Mouse (Mus musculus): Measurements from ENCODE around the gene Lamp5. TPM values are rescaled to one million over a fixed set of nuclear protein-coding genes. Genes with fewer than 3 reads are reported as not detected.
A peak's percentile ranks its signal among the peaks of the same experiment; 100 is the strongest.

Gene Lamp5
- total RNA-seq (2021) = 10 to 100 TPM; 51.6 to 51.8 TPM

DNA sequence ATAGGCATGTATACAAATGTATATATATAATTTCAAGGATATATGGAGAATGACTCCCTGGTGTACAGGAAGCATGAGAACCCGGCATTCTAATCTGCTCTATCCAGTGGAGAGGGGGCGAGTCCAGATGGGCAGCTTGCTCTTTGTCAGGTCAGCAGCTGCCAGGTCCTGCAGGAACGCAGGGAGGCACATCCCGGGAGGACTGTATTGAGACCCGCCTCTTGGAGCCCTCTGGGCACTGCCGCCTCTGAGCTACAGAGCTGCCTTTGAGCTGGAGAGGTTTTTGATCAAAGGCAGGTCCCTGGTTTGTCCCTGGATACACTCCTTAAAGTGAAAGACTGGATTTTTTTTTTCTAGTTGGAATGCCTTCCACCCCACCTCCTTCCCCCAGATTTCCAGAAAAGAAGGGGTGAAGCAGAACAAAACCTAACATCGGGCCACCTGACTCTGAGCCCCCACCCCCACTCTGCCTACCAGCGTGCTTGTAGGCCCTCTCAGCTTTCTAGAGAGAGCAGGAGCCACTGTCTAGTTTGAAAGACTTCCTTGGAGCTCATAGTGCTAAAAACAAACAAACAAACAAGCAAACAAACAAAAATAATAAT is at the start of gene Lamp5:
Lamp5 (plus strand) TSS at position 552 of the 602 bp plus-strand sequence.
- DNase-seq = no peak

DNA sequence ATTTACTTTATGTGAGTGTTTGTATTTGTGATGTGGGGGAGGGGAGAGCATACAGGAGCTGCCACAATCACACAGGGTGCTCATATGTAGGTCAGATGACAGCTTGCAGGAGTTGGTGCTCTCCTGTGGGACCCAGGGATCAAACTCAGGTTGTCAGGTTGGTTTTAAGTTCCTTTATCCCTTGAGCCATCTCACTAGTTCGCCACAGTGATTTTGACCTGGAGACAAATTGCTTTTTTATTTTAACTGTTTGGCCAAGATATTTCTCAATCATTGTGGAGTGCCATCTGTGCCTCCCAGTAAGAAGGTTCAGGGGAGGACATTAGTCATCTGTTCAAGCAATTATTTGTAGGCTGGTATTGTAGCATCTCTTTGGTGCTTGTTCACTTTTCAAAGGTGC is 48.2 kb upstream of the Lamp5 start:
- DNase-seq = no peak

- no peak for DNase-seq
Measured at GRCm38 (mm10) chr2:136006280-136006679, 45.8 kb upstream of the Lamp5 start.

DNA sequence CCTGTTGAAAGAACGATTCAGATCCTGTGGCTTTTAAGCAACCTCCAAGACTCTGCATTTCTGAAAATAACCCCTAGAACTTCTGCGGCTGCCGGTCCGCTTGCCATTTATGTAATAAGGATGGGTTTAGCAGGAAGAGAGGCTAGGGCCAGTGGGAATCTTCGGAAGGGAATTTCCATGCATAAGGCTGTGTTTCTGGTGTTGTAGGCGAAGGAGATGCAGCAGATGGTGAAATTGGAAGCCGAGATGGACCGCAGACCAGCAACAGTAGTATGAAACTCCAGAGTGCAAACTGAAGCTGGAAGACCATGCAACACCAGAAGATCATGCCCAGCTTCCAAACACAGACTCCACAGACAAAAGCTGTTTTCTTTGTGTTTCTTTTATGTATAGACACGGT is 39.3 kb upstream of the Lamp5 start:
- DNase-seq = no peak

GRCm38 (mm10) chr2:136048464-136048863 is 3.6 kb upstream of the Lamp5 start:
- DNase-seq = no peak

DNA sequence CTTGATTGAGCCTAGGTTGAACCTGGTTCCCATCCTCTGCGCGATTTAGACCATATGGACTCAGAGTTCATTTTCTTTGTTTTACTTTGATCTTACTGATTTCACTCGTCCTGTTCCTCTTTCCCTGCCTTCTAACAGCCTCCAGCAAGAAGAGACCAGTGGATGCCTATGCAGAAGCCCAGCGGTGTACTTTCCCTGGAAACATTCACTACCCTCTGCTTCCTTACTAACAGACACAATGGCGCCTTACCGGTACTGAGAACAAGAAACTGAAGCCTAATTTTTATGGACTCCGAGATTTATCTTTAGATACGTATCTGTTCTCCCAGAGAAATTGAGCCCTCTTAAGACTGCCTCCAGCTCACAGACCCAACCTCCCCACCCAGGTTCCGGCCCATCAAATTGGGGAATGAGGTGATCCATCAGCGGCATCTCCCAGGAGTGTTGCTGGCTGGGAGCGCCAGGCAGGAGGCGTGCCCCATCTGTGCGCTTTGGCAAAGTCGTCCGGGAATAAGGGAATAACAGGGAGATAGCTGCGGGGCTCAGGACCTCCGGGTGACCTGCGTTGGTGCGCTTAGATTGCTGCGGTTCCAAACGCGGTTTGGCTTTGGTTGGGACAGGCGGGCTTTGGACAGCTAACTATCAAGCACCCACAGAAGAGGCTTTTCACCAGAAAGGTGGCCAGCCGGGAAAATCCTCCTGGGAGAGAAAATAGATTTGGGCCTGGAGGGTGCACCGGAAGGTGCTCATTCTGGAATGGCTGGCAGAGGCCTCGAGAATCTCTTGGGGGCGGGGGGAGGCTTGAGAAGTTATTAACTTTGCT is 1.0 kb upstream of the Lamp5 start:
- DNase-seq = peak; percentile 60 to 64

- peak in 1 of 2 experiments; percentile 44 for DNase-seq
Measured at GRCm38 (mm10) chr2:136057861-136058331, 5.9 kb downstream of the Lamp5 start.

DNA sequence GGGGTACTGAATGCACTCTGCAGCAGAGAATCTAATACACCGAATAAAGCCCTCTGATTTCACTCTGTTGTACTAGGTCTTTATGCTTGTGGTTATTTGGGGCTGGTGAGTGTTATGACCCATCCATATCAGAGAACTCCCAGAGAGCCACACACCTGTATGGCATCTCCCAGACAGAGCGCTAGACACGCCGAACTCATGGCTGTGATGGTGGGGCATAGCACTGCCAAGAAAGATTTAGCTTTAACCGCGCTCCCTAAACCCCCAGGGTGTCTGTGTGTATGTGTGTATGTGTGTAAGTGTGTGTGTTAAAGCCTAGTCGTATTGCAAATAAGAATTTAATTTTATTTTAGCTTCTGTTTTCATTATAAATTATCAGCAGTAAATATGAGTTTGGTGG is 6.4 kb downstream of the Lamp5 start:
- DNase-seq = no peak

- no peak for DNase-seq
Measured at GRCm38 (mm10) chr2:136059029-136059669, 7.1 kb downstream of the Lamp5 start.

- DNase-seq = no peak
Measured at GRCm38 (mm10) chr2:136064356-136064755, 12.3 kb downstream of the Lamp5 start.

GRCm38 (mm10) chr2:136095978-136096377 is 43.9 kb downstream of the Lamp5 start:
- no peak for DNase-seq

GRCm38 (mm10) chr2:136097143-136097542 is 45.1 kb downstream of the Lamp5 start:
- no peak for DNase-seq

- DNase-seq = no peak
Measured at GRCm38 (mm10) chr2:136107597-136107996, 55.6 kb downstream of the Lamp5 start.

GRCm38 (mm10) chr2:136108124-136109037 is 56.3 kb downstream of the Lamp5 start:
- DNase-seq = peak in 1 of 2 experiments; percentile 37

DNA sequence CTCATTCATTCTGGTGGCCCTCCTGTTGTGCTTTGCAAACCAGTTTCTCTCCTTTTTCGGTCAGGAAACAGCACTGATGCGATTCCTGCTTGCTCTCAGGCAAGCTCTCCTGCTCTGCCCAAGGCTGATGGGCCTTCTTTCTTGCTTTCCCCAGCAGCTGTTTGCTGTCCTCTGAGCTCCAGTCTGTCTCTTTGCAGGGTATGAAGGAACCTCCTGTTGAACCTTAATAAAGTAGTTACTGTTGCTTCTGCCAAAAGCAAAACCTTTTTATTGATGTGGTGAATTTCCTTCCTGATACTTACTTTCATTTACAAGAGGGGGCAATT is 57.0 kb downstream of the Lamp5 start:
- DNase-seq = no peak

GRCm38 (mm10) chr2:136113374-136113773 is 61.3 kb downstream of the Lamp5 start:
- no peak for DNase-seq

- no peak for DNase-seq
Measured at GRCm38 (mm10) chr2:136118006-136118405, 66.0 kb downstream of the Lamp5 start.

Measured in layer of hippocampus, postnatal 36 days (tissue).